Mouse (Mus musculus) kidney, adult 2 months (tissue): Measurements from ENCODE around the gene Ip6k3.

Experiments
- CTCF ChIP-seq: fragments of 200-500 bp; conservative IDR thresholded peaks from 2 replicates; pipeline ENCODE4 v1.5.1; 2011; ENCODE audit warnings: low read depth, mild to moderate bottlenecking, control low read depth, low read length, moderate library complexity, mixed read lengths; ENCODE audit not compliant: insufficient read depth, insufficient read length
- POLR2A ChIP-seq: fragments of 200-500 bp; IDR thresholded peaks from one replicate; pipeline ENCODE4 v1.6.1; 2011; ENCODE audit warnings: low read depth, low read length, control low read depth

- peak; percentile 39; the same call in 1 of the 2 replicates for TF ChIP-seq CTCF
- no peak for TF ChIP-seq POLR2A
These were observed 14.1 kb upstream of the Ip6k3 start for GRCm38 (mm10) chr17:27181666-27182065.
